Mouse (Mus musculus): ENCODE measurements around the gene Hspa1a.
"Not testable (repeated sequence)": the region's sequence is repeated elsewhere in the genome, so short reads cannot be mapped to it uniquely, and the experiment has no call there.

Gene Hspa1a

GRCm38 (mm10) chr17:34965627-34966026 lies 6.3 kb downstream of the Hspa1a start:
- DNase-seq (ENCODE audit: low read depth) = no peak

- no peak for DNase-seq (ENCODE audit: low read depth)
Measured at GRCm38 (mm10) chr17:34964640-34965049, 7.3 kb downstream of the Hspa1a start.

- DNase-seq (ENCODE audit: low read depth) = no peak
Measured at GRCm38 (mm10) chr17:34962841-34963240, 9.1 kb downstream of the Hspa1a start.

- DNase-seq (ENCODE audit: low read depth) = no peak
Measured at GRCm38 (mm10) chr17:34962125-34962524, 9.8 kb downstream of the Hspa1a start.

DNA sequence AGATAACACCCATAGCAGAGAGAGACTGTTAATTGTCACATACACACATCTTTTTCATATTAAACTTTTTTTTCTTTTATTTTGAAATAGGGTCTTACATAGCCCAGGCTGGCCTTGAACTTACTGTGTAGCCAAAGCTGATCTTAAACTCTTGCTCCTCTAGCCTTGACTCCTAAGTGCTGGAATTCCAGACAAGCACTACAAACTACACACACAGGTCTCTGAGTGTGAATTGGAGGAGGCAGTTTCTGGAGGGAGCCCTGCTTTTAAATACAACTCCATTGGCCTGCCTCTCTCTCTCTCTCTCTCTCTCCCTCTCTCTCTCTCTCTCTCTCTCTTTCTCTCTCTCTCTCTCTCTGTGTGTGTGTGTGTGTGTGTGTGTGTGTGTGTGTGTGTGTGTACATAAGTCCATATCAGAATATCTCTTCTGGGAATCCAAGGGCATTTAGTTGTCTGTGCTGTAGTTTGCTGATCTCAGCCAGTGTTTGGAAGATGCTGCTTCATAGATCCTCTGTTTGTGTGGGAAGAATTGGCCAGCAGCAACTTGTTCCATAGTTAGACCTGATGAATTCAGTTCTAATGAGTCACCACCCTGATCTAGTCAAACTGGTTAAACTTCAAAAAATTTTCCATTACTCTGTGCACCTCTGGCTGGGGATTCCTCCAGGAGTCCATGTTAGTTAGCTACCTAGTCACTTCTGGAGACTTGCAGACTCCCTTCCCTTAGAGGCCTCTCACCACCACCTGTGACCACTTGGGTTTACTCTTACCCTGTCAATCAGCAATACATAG lies 11.1 kb downstream of the Hspa1a start:
- DNase-seq (ENCODE audit: low read depth) = peak; percentile 38

DNA sequence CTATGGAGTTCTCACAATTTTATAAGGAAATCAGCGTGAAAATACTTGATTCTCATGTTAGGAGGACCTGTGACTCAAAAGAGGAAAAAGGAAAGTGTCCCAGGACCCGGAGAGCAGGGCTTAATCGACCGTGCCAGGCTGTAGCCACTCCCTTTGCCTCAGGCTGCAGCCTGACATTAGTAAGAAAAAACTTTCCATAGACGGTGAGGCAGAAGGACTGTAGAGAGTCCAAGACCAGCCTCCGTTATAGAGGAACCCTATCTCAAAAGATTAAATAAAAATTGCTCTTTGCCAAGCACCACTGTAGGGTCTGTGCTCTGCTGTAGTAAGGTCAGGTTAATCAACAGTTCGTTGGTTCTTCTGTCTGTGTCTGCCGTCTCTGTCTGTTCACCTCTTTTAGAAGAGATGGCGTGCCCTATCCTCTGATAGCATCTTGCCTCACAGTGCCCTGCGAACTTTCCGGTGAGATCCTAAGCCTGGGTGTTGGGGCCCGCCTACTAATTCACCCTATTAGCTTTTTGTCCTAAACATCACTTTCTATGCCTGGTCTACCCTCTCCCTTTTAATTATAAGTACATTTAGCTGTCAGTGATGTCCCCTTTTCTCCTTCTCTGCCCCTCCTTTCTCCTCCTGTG lies 12.0 kb downstream of the Hspa1a start:
- peak; percentile 65 for DNase-seq (ENCODE audit: low read depth)

DNA sequence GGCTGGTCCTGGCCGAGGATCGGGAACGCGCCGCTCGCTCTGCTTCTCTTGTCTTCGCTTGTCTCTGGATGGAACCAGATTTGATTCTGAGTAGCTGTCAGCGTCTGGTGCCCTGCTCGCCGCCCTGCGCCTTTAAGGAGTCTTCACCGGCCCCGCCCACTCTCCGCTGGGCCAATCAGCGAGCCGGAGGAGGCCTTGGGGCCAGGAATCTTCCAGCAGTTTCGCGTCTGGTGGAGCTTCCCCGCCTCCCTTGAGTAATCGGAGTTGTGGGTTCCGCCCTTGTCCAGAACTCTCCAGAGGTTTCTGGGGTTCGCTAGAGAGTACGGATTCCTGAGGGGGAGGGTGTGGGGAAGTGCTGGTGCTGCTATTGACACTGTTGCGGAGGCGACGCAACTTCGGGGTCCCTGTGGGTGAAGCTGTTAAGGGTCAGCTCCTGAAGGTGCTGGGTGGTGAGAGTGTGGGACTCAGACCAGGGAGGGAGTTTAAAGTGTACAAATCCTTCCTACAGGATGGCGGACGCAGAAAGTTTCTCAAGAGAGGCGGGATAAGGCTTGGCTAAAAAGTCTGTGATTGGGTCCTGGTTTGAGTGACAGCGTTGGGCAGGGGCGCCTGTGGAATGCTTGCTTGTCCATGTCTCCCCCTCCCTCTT lies 12.7 kb downstream of the Hspa1a start, which contains the start of gene Hspa1b:
TSS of gene Hspa1b (minus strand) at position 109 of the 649 bp plus-strand sequence.
- peak; percentile 79 for DNase-seq (ENCODE audit: low read depth)

DNA sequence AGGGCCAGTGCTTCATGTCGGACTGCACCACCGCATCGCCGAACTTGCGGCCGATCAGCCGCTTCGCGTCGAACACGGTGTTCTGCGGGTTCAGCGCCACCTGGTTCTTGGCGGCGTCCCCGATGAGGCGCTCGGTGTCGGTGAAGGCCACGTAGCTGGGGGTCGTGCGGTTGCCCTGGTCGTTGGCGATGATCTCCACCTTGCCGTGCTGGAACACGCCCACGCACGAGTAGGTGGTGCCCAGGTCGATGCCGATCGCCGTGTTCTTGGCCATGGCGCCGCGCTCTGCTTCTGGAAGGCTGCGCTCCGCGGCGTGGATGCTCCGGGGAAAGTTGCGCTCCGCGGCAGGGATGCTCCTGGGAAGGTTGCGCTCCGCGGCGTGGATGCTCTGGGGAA lies 13.2 kb downstream of the Hspa1a start:
- not testable (repeated sequence) for DNase-seq (ENCODE audit: low read depth)

DNA sequence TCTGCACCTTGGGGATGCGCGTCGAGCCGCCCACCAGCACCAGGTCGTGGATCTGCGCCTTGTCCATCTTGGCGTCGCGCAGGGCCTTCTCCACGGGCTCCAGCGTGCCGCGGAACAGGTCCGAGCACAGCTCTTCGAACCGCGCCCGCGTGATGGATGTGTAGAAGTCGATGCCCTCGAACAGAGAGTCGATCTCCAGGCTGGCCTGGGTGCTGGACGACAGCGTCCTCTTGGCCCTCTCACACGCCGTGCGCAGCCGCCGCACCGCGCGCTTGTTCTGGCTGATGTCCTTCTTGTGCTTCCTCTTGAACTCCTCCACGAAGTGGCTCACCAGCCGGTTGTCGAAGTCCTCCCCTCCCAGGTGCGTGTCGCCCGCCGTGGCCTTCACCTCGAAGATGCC lies 14.0 kb downstream of the Hspa1a start:
- DNase-seq (ENCODE audit: low read depth) = not testable (repeated sequence)

- not testable (repeated sequence) for DNase-seq (ENCODE audit: low read depth)
Measured at GRCm38 (mm10) chr17:34957291-34957690, 14.7 kb downstream of the Hspa1a start.

GRCm38 (mm10) chr17:34956340-34956739 lies 15.6 kb downstream of the Hspa1a start:
- DNase-seq (ENCODE audit: low read depth) = peak; percentile 74

GRCm38 (mm10) chr17:34955884-34956283 lies 16.1 kb downstream of the Hspa1a start:
- no peak for DNase-seq (ENCODE audit: low read depth)

DNA sequence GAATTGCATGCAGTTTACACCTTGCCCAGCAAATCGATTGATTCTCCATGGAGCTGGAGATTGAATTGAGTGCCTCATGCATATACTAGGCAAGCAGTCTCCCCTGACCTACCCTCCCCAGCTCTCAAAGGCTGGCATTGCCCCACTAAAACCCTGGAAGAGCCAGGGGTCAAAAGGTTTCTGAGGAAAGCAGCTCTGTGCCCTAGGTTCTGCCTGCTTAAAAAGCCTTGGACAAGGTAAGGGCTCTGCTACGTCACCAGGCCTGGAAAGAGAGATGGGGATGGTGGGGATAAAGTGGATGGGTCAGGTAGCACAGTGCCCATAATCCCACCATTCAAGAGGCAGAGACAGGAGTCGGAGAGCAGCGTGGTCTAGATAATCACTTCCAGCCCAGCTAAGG lies 17.1 kb downstream of the Hspa1a start:
- no peak for DNase-seq (ENCODE audit: low read depth)

GRCm38 (mm10) chr17:34953904-34954303 lies 18.1 kb downstream of the Hspa1a start:
- DNase-seq (ENCODE audit: low read depth) = no peak

DNA sequence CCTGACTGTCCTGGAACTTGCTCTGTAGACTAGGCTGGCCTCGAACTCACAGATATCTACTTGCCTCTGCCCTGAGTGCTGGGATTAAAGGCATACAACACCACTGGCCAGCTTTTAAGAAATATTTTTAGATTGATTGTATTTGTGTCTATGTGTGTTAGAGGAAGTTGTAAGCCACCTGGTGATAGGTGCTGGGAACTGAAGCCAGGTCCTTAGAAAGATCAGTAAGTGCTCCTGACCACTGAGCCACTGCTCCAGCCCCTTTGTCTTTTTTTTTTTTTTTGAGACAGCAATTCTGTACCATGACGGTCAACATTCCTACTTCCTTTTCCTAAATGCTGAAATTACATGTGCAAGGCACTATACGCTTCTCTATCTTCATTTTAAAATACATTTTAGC lies 18.7 kb downstream of the Hspa1a start:
- DNase-seq (ENCODE audit: low read depth) = no peak

DNA sequence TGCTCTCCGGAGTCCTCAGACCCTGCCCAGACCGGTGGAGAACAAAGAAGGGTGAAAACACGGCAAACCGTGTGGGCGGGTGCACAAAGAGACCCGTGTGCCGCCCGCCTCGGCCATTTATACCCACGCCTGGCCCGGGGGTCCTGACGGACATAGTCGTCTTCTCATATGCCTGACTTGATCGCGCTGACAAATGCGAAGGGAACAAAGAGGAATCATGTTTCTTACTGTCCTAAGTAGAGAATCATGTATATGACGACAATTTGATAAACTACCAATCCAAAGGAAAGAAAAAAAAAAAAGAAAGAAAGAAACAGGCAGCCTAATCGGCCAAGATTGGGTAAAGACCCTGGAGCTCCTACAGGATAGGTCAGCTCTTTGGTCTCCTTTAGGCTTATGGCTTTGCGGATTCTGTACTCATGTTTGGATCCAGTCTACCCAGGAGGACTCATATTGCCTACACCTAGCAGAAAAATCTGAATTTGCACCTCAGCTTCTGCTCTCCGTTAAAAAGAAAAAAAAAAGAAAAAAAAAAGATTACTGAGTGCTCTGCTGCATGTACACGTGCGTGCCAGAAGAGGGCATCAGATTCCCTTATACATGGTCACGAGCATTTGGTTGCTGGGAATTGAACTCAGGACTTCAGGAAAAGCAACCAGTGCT lies 19.4 kb downstream of the Hspa1a start:
- DNase-seq (ENCODE audit: low read depth) = peak; percentile 91

DNA sequence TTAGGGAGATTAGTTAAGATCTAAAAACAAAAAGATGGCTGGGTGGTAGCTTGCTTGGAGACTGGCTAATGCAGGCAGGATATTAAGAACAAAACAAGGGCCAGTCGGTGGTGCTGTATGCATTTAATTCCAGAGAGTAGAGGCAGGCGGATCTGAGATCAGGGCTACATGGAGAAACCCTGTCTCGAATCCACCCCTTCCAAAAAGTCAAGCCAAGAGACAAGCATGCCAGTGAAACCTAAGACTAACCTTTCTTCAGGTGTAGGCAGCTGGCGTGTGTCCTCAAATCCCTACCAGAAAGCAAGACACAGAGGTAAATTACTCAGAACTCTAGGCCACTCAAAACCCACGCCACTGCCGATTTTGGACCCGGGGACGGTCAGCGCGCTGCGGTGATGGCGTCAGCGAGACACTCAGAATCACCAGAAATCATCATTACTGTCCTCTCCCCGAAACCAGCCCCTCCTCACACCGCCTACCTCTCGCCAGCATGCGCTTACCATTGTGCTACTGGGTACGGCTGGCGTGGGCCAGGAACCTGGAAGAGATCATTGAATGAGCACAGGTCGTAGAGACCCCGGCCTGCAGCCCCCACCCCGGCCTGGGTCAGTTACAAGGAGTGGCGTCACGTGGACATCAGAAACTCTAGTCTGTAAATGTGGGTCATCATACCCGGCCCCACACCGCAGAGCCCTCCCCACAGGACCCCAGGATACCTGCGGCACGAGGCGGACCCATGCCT lies 20.1 kb downstream of the Hspa1a start:
- no peak for DNase-seq (ENCODE audit: low read depth)

DNA sequence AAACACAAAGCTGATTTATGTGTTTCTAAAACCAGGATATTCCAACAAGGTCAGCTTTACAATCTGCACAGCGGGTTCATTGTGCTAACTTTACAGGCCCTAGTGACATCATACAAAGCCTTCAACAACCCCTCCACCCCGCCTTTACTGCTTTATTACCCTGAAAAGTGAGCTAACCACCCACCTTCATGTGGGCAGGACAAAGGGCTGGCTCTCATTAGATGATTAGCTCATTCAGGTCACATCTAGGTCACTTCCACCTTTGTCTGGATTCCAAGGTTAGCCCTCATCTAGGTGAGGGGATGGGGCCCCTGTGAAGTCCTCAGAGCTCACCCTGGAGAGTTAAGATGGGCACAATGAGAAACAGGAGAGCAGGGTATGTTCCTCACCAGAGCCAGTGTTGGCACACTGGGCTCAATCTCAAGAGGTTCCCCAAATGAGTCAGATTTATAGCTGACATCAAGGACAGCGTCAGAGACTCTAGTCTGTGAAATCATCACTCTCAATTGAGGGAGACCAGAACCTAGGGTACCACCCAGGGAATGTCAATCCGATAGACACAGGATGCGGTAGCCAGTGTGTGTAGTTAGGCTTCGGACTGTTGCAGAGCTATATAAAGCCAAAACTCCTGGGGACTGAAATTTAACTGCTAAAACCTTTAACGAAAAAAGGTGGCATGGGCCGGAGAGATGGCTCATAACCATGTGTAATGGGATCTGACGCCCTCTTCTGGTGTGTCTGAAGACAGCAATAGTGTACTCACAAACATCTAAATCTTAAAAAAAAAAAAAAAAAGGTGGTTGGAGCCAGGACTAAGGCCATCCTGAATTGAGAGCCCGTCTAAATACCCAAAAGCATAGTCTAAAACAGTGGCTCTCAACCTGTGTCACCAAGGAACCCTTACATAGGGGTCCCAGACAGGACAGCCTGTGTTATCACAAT lies 21.2 kb downstream of the Hspa1a start:
- DNase-seq (ENCODE audit: low read depth) = peak; percentile 50

DNA sequence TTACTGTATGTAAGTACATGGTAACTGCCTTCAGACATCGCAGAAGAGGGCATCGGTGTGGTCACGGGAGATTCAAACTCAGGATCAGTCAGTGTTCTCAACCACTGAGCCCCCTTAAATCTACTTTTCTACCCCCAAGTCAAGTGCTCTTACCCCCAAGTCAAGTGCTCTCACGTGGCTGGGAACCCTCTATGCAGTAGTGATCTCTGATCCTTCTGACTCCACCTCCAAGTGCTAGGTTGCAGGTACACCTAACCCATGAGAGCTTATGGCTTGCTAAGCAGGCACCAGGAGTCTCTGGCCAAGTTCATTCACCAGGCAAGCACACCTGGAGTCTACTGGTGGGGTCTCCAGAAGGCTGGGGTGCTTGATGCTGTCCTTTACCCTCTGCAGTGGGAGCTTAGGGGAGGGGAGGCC lies 22.4 kb downstream of the Hspa1a start:
- no peak for DNase-seq (ENCODE audit: low read depth)

- not testable (repeated sequence) for DNase-seq (ENCODE audit: low read depth)
Measured at GRCm38 (mm10) chr17:34948721-34949552, 23.0 kb downstream of the Hspa1a start.

All from induced T-regulatory cell, adult 2 months (primary cell).